Mouse (Mus musculus) E14TG2a.4 (cell line): ENCODE measurements around the gene Sgsh.

Experiments
- H3K27me3 ChIP-seq: 2 replicates; pipeline ENCODE4 v1.6.1; 2014; ENCODE audit warnings: low read length, control low read depth; ENCODE audit not compliant: insufficient read depth
- H3K36me3 ChIP-seq: 2 replicates; pipeline ENCODE4 v1.6.1; 2014; ENCODE audit warnings: low read length, control low read depth; ENCODE audit not compliant: insufficient read depth
- H3K4me1 ChIP-seq: replicated peaks from 2 replicates; pipeline ENCODE4 v1.6.1; 2014; ENCODE audit warnings: low read depth, low read length, control low read depth
- H3K4me3 ChIP-seq: replicated peaks from 2 replicates; pipeline ENCODE4 v1.5.1; 2014; ENCODE audit warnings: mild to moderate bottlenecking, low read length
- H3K9me3 ChIP-seq: 2 replicates; pipeline ENCODE4 v1.6.1; 2014; ENCODE audit warnings: low read length, control low read depth
- CTCF ChIP-seq: conservative IDR thresholded peaks from 2 replicates; pipeline ENCODE4 v1.5.1; 2014; ENCODE audit warnings: low read length
- NANOG ChIP-seq: IDR thresholded peaks from 2 replicates; pipeline ENCODE4 v1.6.1; 2014; ENCODE audit warnings: borderline replicate concordance, low read length, mixed read lengths
- POU5F1 ChIP-seq: IDR thresholded peaks from 2 replicates; pipeline ENCODE4 v1.6.1; 2014; ENCODE audit warnings: low read length, borderline replicate concordance

Gene Sgsh

GRCm38 (mm10) chr11:119354798-119355442, 416 bp downstream of the Sgsh start:
- TF ChIP-seq CTCF (no peak), POU5F1 (no peak), NANOG (no peak)
- peak overlapping the region; percentile 84 for H3K4me3 ChIP-seq

GRCm38 (mm10) chr11:119353946-119354345, 1.4 kb downstream of the Sgsh start:
- Histone ChIP-seq H3K4me3 (no peak overlapping the region), H3K27me3 (peaks cover 38% of the 10 kb centered on the region), H3K4me1 (peaks cover 47% of the 10 kb centered on the region), H3K9me3 (no peaks in the 10 kb centered on the region), H3K36me3 (peaks cover 5% of the 10 kb centered on the region; the same call in 1 of the 2 replicates)
- TF ChIP-seq CTCF, result no peak
- no peak for TF ChIP-seq NANOG
- no peak for TF ChIP-seq POU5F1

More at GRCm38 (mm10) chr11:119354798-119355442, 416 bp downstream of the Sgsh start:
- Histone ChIP-seq H3K4me1 (peaks cover 40% of the 10 kb centered on the region), H3K27me3 (peaks cover 38% of the 10 kb centered on the region), H3K36me3 (peaks cover 5% of the 10 kb centered on the region; the same call in 1 of the 2 replicates), H3K9me3 (no peaks in the 10 kb centered on the region)

- TF ChIP-seq POU5F1 (no peak), NANOG (no peak), CTCF (no peak)
- H3K4me1 ChIP-seq, result peaks cover 47% of the 10 kb centered on the region
- peaks cover 38% of the 10 kb centered on the region for H3K27me3 ChIP-seq
- no peak overlapping the region for H3K4me3 ChIP-seq
- no peaks in the 10 kb centered on the region for H3K9me3 ChIP-seq
- H3K36me3 ChIP-seq, result no peaks in the 10 kb centered on the region
Observed at GRCm38 (mm10) chr11:119352113-119352512, 3.2 kb downstream of the Sgsh start.

GRCm38 (mm10) chr11:119347125-119347524, 8.2 kb downstream of the Sgsh start:
- Histone ChIP-seq H3K4me1 (peaks cover 20% of the 10 kb centered on the region), H3K4me3 (no peak overlapping the region), H3K9me3 (no peaks in the 10 kb centered on the region), H3K27me3 (peaks cover 18% of the 10 kb centered on the region), H3K36me3 (no peaks in the 10 kb centered on the region)
- TF ChIP-seq POU5F1 (no peak), CTCF (no peak), NANOG (no peak)

- Histone ChIP-seq H3K36me3 (no peaks in the 10 kb centered on the region), H3K4me1 (peaks cover 6% of the 10 kb centered on the region), H3K27me3 (peaks cover 18% of the 10 kb centered on the region), H3K9me3 (no peaks in the 10 kb centered on the region), H3K4me3 (no peak overlapping the region)
- no peak for TF ChIP-seq NANOG
- TF ChIP-seq POU5F1, result no peak
- TF ChIP-seq CTCF, result no peak
Observed at GRCm38 (mm10) chr11:119344865-119345264, 10.5 kb downstream of the Sgsh start.

- H3K4me1 ChIP-seq, result no peaks in the 10 kb centered on the region
- TF ChIP-seq POU5F1, result no peak
- H3K36me3 ChIP-seq, result no peaks in the 10 kb centered on the region
- H3K27me3 ChIP-seq, result peaks cover 18% of the 10 kb centered on the region
- no peak overlapping the region for H3K4me3 ChIP-seq
- no peaks in the 10 kb centered on the region for H3K9me3 ChIP-seq
Observed at GRCm38 (mm10) chr11:119344178-119344577, 11.2 kb downstream of the Sgsh start.

- Histone ChIP-seq H3K4me1 (peaks cover 2% of the 10 kb centered on the region), H3K4me3 (no peak overlapping the region), H3K9me3 (no peaks in the 10 kb centered on the region), H3K27me3 (peaks cover 8% of the 10 kb centered on the region; the same call in 1 of the 2 replicates), H3K36me3 (no peaks in the 10 kb centered on the region)
- no peak for TF ChIP-seq POU5F1
- TF ChIP-seq CTCF, result peak; percentile 72
- TF ChIP-seq NANOG, result no peak
Observed at GRCm38 (mm10) chr11:119339637-119340036, 15.7 kb downstream of the Sgsh start.

- peaks cover 6% of the 10 kb centered on the region for H3K4me1 ChIP-seq
- H3K36me3 ChIP-seq, result no peaks in the 10 kb centered on the region
- H3K27me3 ChIP-seq, result peaks cover 7% of the 10 kb centered on the region; the same call in 1 of the 2 replicates
- H3K9me3 ChIP-seq, result no peaks in the 10 kb centered on the region
- TF ChIP-seq POU5F1 (no peak), CTCF (no peak), NANOG (no peak)
- no peak overlapping the region for H3K4me3 ChIP-seq
Observed at GRCm38 (mm10) chr11:119339179-119339578, 16.2 kb downstream of the Sgsh start.

- no peaks in the 10 kb centered on the region for H3K9me3 ChIP-seq
Observed at GRCm38 (mm10) chr11:119338271-119339059, 16.9 kb downstream of the Sgsh start.

More at GRCm38 (mm10) chr11:119338271-119339059, 16.9 kb downstream of the Sgsh start:
- TF ChIP-seq POU5F1 (no peak), CTCF (no peak), NANOG (no peak)
- Histone ChIP-seq H3K4me1 (peaks cover 12% of the 10 kb centered on the region), H3K36me3 (no peaks in the 10 kb centered on the region), H3K27me3 (peaks cover 7% of the 10 kb centered on the region; the same call in 1 of the 2 replicates), H3K4me3 (no peak overlapping the region)
